Mouse (Mus musculus): ENCODE data around the gene Nemp2. TPM values are rescaled to one million over a fixed set of nuclear protein-coding genes. Genes with fewer than 3 reads are reported as not detected.
"Not testable (repeated sequence)": the region's sequence is repeated elsewhere in the genome, so short reads cannot be mapped to it uniquely, and the experiment has no call there.

Nemp2 gene
- total RNA-seq, 2 experiments from 2014 or later = 3.5 to 5.9 TPM

DNA sequence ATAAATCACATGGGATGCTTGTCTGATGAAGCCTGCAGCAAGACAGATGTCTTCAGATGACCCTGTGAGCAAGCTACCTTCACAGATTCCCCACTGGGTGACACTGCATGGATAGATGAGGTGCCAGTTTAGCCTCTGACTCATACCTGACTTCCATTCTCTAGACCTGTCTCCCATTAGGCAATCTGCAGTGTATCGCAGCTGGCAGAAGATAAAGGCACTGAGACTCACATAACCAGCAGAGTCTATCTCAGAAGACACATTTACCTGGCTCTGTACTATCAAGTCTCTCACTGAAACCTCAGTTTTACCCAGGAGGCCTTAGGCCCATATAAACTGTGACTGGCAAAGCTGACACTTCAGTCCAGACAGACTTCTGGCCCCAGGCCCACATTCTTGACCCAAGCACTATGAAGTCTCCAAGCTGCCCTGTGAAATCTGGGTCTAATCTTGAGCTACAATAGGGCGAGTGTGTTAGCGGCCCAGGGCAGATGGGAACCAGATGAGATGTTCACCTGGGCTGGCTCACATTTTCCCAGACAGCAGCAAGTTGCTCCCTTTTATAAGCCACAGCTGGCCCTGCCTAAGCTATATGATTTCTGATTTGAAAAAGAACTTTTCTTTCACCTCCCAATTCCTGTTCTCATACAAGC lies 22.2 kb downstream of the Nemp2 start:
- DNase-seq (ENCODE audit: low spot score in 2 of 2) = no peak

DNA sequence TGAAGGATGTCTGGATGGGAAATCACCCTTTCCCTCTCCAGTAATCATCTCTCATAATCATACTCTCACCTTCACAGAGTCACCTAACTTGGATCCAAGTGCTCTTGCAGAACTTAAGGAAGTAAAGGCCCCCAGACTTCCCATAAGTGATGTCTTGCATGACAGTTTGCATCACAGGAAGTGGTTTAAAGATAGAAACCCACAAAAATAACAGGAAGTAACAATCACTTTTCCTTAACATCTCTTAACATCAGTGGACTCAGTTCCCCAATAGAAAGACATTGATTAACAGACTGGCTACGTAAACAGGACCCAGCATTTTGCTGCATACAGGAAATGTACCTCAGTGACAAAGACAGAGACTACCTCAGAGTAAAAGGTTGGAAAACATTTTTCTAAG lies 22.9 kb downstream of the Nemp2 start:
- no peak for DNase-seq (ENCODE audit: low spot score in 2 of 2)

DNA sequence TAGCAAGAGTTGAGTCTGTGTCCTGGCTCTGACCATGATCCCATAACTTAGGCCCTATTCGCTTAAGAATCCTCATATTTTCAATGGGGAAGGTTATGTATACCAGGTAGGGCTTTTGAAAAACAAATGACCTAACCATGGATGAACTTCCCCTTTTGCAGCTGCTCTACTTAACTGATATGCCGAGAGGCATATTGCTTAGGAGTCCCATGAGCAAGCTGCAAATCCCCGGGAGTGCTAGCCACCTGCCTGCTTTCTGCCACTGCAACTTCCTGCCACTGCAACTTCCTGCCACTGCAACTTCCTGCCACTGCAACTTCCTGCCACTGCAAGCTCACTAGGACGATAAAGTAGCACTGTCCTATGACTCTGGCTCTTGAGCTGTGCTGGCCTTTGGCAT lies 24.6 kb downstream of the Nemp2 start:
- no peak for DNase-seq (ENCODE audit: low spot score in 2 of 2)

DNA sequence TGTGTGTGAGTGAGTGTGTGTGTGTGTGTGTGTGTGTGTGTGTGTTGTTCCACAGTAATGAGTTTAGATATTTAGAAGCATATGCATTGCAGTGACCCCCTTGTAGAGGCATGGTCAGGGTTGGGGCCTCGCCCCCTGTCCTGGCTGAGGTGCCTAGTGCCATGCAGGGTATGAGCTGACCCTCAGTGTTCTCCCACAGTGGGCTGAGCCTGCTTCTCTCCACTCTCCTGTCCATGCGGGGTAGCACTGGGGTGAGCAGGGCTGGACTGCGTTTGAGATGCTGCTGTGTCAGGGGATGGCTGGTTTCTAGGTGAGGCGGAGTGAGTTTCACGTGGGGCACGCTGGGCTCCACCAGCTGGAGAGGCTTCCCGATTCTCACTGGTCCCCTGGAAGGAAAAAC lies 27.7 kb downstream of the Nemp2 start:
- DNase-seq (ENCODE audit: low spot score in 2 of 2) = no peak

DNA sequence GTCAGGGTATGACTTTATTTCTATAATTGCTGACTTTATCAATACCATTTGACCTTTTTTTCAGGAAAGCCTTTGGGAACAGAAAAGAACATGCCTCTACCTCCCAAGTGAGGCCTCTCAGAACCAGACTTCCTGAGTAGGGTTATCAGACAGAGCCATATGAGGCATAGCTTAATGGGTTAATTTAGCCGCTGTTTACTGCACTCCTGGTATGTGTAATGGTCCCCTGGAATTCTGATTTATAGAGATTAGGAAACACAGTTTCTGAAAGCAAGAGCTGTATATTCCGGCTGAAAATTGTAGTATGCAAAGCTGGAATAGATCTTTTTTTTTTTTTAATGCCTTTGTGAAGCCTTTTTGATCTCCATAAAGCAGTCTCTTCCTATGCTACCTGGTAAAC lies 29.8 kb downstream of the Nemp2 start:
- no peak for DNase-seq (ENCODE audit: low spot score in 2 of 2)

DNA sequence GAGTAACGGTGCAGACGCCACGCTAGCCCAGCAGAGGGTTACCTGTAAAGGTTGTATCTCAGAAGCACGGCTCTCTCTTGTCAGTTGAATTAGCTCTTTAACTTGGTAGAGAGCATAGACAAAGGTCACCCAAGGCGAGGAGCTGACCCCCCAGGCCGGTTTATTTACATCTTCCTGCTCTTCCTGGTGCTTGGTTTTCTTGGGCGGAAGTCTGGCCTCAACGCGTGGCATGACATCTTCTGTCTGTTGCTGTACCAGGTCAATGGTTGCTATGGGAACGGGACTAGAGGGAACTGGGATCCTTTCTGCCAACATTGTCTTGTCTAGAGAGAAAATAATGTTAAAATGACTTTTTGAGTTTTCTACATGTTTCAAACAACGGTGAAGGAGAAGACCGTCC lies 30.3 kb downstream of the Nemp2 start:
- no peak for DNase-seq (ENCODE audit: low spot score in 2 of 2)

DNA sequence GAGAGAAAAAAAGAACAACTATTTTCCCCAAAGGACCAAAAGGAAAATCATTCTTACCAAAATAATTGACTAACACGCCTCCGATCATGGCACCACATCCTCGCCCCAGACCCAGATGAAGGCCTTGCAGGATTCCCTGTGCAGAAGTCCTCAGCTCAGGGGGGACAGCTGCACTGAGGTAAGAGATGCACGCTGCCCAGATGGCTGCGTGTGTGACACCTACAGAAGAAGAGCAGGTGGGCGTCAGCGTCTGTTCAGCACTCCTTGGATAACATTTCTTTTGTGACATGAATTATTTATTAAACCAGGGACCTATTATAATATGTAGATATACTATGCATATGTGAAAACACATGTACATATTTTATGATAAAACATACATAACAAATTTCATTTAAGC lies 32.7 kb downstream of the Nemp2 start:
- no peak for DNase-seq (ENCODE audit: low spot score in 2 of 2)

DNA sequence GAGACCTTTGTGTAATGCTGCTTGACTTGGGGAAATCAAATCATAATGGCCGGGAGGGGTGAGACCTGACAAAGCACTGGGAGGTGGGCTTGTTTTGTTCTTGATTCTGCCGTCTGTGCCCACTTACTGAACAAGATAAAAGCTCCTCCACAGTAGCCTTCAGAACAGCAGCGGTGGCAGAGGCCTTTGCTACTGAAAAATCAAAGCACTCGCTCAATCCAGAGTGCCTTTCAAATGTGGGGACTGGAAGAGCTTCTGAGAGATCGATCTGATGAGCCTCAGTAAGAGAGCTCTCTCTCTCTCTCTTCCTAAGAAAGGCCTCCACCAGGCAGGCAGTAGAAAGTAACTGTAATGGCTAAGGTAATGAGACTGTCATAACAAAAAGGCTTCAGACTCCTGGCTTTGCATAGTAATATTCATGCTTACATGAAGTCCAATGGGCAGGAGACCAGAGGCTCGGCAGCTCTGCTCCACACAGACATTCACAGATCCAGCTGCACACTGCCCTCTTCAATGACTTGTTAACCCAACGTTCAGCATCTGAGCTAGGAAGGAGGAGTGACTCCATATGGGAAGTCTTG lies 38.3 kb downstream of the Nemp2 start:
- no peak for DNase-seq (ENCODE audit: low spot score in 2 of 2)

DNA sequence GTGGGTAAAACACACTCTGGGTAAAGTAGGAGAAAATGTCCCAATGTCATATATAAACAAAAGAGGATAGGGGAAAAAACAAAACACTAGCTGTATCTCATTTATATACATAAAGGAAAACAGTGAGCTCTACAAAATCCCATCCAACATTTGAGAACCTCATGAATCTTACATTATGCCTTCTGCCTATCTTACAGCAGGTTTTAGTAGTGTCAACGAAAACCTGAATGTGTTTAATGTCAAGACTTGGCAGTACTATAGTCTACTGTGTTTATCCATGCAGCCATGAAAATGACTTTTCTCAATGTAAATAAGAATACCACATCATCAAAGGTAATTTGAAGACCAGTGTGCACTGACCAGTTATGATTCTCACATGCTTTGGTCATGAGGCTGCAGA lies 39.4 kb downstream of the Nemp2 start:
- no peak for DNase-seq (ENCODE audit: low spot score in 2 of 2)

DNA sequence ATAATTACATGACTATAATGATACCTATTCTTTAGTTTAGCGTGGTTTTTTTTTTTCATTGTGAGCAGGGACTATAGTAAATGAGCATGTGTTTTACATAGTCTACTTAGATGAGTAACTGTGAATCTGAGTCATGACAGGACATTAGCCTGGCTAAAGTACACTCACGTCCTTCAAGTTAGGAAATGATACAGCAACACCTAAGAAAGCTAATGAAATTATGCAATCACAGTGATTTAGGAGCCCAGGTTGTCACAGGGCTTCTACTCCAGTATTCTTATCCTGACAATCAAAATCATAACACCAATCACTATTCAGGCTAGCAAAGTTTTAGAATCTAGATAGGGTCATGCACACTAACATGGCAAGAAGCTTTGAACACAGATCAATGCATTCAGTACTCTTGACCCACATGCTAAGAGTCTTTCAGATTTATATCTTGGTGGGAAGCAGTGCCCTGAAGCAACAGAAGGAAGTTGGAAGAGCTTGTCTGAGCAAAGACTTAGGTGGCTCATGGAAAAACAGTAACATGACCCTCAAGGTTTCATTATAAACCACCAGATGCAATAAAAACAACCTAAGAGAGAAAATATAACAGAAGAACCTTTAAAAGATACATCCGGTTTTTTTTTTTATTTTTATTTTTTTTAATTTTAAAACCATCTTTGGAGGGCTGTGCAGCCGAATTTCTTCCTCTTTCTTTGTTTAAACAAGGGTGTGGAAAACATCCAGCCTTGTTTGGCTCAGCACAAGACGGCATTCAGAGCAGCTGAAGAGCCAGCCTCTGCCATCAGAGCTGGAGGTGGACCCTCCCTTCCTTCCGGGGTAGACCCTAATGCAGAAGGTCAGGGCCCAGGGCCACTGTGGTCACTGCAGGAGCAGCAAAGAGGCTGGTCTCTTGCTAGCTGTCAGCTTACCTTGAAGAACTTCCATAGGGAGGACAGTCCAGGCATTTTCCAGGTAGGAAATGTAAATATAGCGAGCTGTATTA lies 45.4 kb downstream of the Nemp2 start:
- no peak for DNase-seq (ENCODE audit: low spot score in 2 of 2)

DNA sequence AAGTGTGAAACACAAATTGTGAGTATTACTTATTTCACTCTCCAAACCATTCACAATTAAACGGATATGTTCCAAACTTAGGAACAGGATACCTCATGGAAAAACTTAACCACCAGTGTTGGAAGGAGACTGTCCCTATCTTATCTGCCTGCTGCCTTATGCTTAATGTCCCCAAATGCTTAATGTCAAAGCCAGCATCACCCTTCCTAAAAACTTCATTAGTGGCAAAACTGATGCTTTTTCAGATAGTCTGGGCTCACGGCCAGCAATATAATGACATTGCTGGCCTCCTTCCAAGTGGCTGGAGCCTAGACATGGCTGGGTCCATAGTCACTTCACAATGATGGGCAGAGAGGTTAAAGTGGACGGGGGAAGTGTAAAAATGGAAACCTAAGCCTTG lies 46.1 kb downstream of the Nemp2 start:
- no peak for DNase-seq (ENCODE audit: low spot score in 2 of 2)

DNA sequence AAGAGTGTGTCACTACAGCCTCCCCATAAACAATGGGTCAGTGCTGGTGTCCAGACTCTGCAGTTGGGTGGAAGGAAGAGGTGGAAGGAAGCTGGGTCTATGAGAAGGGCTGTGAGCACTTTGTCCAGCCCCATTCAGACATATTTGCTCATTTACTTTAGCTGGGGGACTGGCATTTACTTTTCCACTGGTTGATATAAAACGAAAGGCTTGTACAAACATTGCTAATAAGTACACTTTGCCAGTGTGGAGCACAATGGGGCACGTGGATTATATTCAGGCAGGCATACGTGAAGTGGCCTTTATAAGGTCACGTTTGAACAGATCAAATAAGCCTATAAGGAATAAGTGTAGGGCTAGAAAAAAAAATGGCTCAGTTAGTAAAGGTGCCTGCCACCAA lies 53.0 kb downstream of the Nemp2 start:
- DNase-seq (ENCODE audit: low spot score in 2 of 2) = no peak

DNA sequence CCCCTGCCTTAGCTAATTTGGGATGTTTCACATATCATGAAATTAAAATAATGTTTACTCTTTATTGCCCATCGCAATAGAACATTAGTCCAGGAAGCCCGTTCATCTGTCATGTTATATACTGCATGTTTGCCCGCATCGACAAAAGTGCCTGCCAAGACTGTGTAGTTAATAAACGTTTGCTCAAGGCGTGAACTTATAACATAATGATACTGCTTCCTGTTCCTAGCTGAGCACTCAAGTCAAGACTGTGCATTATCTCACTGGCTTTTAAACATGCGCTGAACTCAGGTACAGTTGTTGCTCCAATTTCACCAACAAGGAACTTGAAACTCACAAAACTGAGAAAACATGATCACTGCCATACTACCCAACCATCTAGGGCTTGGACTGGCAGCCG lies 57.1 kb downstream of the Nemp2 start:
- DNase-seq (ENCODE audit: low spot score in 2 of 2) = no peak

DNA sequence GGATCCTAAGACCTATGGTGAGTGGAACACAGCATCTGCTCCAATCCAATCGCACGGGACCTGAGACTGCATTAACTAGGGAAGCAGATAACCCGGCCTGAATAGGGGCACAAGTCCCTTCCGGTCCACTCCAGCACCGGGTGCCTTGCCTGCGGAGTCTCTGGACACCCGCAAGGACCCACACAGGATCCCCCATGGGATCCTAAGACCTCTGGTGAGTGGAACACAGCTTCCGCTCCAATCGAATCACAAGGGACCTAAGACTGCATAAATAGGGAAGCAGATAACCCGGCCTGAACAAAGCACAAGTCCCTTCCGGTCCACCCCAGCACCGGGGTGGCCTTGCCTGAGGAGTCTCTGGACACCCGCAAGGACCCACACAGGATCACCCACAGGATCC lies 64.0 kb downstream of the Nemp2 start:
- DNase-seq (ENCODE audit: low spot score in 2 of 2) = not testable (repeated sequence)

Other genes starting within 250 kb of the Nemp2 start
- gene Nab1, start 130.0 kb upstream of the Nemp2 start, total RNA-seq (2021) = 10 to 100 TPM; 31.2 to 32.2 TPM
- gene Mfsd6, start 96.8 kb downstream of the Nemp2 start, total RNA-seq (2021) = 10 to 100 TPM; 68.2 to 69.5 TPM
- gene Inpp1, start 187.0 kb downstream of the Nemp2 start, total RNA-seq (2021) = 10 to 100 TPM; 43.9 to 46.0 TPM
- gene Hibch, start 214.2 kb downstream of the Nemp2 start, total RNA-seq (2021) = 10 to 100 TPM; 14.4 to 18.2 TPM